16 mouse cellular contexts compared by ENCODE assay signal in genomic region chr12:100539158-100539714, GRCm38 (mm10). TPM values are rescaled to one million over a fixed set of nuclear protein-coding genes. Genes with fewer than 3 reads are reported as not detected.
DNase-seq lines count a peak whose midpoint lies in the region; ATAC-seq and TF ChIP-seq lines count a peak whose summit lies in the region.
"Had no signal": no experiment of that assay in that cellular context is flagged by ENCODE, and none has a peak within 500 bp of the region (broad histone marks: within the 10 kb centered on the region; RNA-seq: fewer than 3 reads in every experiment).

No protein-coding gene starts in this region.

- TF ChIP-seq CTCF in kidney, postnatal 0 days (IDR thresholded peaks at IDR 0.05; ENCODE audit: low read depth), result no peak

- H3K36me3 ChIP-seq in heart, embryonic 15.5 days, result no peaks in the 10 kb centered on the region
- H3K36me3 ChIP-seq in heart, embryonic 11.5 days (ENCODE audit: control insufficient read depth, insufficient read depth, low read length), result no peaks in the 10 kb centered on the region
- H3K36me3 ChIP-seq in kidney, postnatal 0 days (ENCODE audit: insufficient read depth, low read length), result no peaks in the 10 kb centered on the region
- H3K36me3 ChIP-seq: limb, embryonic 15.5 days had no signal

- H3K9ac ChIP-seq in heart, embryonic 15.5 days, result no peak overlapping the region
- H3K9ac ChIP-seq in heart, embryonic 11.5 days (ENCODE audit: low read depth, low read length), result no peak overlapping the region
- no peak overlapping the region for H3K9ac ChIP-seq in kidney, postnatal 0 days (ENCODE audit: low read depth, low read length)
- H3K9ac ChIP-seq: limb, embryonic 15.5 days; liver, postnatal 0 days had no signal

- no peak overlapping the region for H3K4me2 ChIP-seq in heart, embryonic 15.5 days
- H3K4me2 ChIP-seq in heart, embryonic 11.5 days, result no peak overlapping the region
- no peak overlapping the region for H3K4me2 ChIP-seq in kidney, postnatal 0 days (ENCODE audit: low read length)
- H3K4me2 ChIP-seq: limb, embryonic 15.5 days had no signal

- peaks cover 25% of the 10 kb centered on the region for H3K4me1 ChIP-seq in heart, embryonic 15.5 days (replicated peaks)
- H3K4me1 ChIP-seq in heart, embryonic 11.5 days (ENCODE audit: control insufficient read depth, insufficient read depth, low read length), result peaks cover 4% of the 10 kb centered on the region; the same call in 1 of the 2 replicates
- H3K4me1 ChIP-seq in kidney, postnatal 0 days (replicated peaks; ENCODE audit: insufficient read depth, low read length), result peaks cover 5% of the 10 kb centered on the region; the same call in 1 of the 2 replicates
- H3K4me1 ChIP-seq: limb, embryonic 15.5 days had no signal

- H3K4me3 ChIP-seq in heart, embryonic 15.5 days, result no peak overlapping the region
- H3K4me3 ChIP-seq in heart, embryonic 11.5 days (ENCODE audit: low read depth, low read length), result no peak overlapping the region
- no peak overlapping the region for H3K4me3 ChIP-seq in kidney, postnatal 0 days (replicated peaks; ENCODE audit: low read depth, low read length)
- H3K4me3 ChIP-seq: limb, embryonic 15.5 days had no signal

- 43% methylated on average over 9 of the region's 9 CpGs for WGBS in heart, embryonic 15.5 days
- 54% methylated on average over 9 of the region's 9 CpGs for WGBS in heart, embryonic 11.5 days (ENCODE audit: insufficient replicate concordance)
- 10% methylated on average over 9 of the region's 9 CpGs for WGBS in kidney, postnatal 0 days

- no peaks in the 10 kb centered on the region for H3K9me3 ChIP-seq in heart, embryonic 15.5 days (replicated peaks)
- H3K9me3 ChIP-seq in heart, embryonic 11.5 days (replicated peaks; ENCODE audit: control insufficient read depth, low read length), result no peaks in the 10 kb centered on the region
- no peaks in the 10 kb centered on the region for H3K9me3 ChIP-seq in kidney, postnatal 0 days (replicated peaks; ENCODE audit: low read length)
- H3K9me3 ChIP-seq: limb, embryonic 15.5 days had no signal

- H3K27ac ChIP-seq in heart, embryonic 15.5 days, result peak overlapping the region; percentile 61
- no peak overlapping the region for H3K27ac ChIP-seq in heart, embryonic 11.5 days (ENCODE audit: low read depth, low read length)
- H3K27ac ChIP-seq in kidney, postnatal 0 days, result peak overlapping the region; percentile 8; the same call in 1 of the 2 replicates
- H3K27ac ChIP-seq: limb, embryonic 15.5 days had no signal

- DNase-seq in kidney, postnatal 0 days (ENCODE audit: low spot score), result peak; percentile 31
- DNase-seq in kidney, postnatal 25 days, result no peak
- DNase-seq in A20 (ENCODE audit: low read depth, low spot score), result peak; percentile 50
- no peak for DNase-seq in thymus, postnatal 0 days (ENCODE audit: low spot score)
- DNase-seq: adrenal gland, postnatal 25 days; cerebellum, adult 9-11 months; gastrocnemius, postnatal 14 days; layer of hippocampus, adult 9-11 months; liver, postnatal 0 days; right cerebral cortex, adult 18-20 months; thymus, adult 2 months had no signal

- no peak for ATAC-seq in heart, embryonic 15.5 days (replicated peaks; ENCODE audit: insufficient number of reproducible peaks, insufficient read depth, low FRiP score, low read depth)
- ATAC-seq in heart, embryonic 11.5 days (replicated peaks; ENCODE audit: insufficient number of reproducible peaks, low FRiP score, low TSS enrichment), result no peak
- no peak for ATAC-seq in kidney, postnatal 0 days (replicated peaks; ENCODE audit: low FRiP score, low read depth)
- ATAC-seq in activated CD4-positive, CD25-positive, alpha-beta regulatory T cell, adult 4 months, result peak; percentile 36

- H3K27me3 ChIP-seq in heart, embryonic 15.5 days, result no peaks in the 10 kb centered on the region
- no peaks in the 10 kb centered on the region for H3K27me3 ChIP-seq in heart, embryonic 11.5 days (ENCODE audit: control insufficient read depth, insufficient read depth, low read length)
- no peaks in the 10 kb centered on the region for H3K27me3 ChIP-seq in kidney, postnatal 0 days (ENCODE audit: insufficient read depth, low read length)
- H3K27me3 ChIP-seq: CH12.LX; limb, embryonic 15.5 days had no signal

RNA-seq across cellular contexts. Expression of gene Ttc7b, which starts 18.6 kb away (rescaled TPM):
- 9.2 TPM in 2 replicates for polyA plus RNA-seq in heart, embryonic 15.5 days (2015; fragmentation: Nextera tagmentation; extraction: Ambion mirVana)
- 9.7 and 11.4 TPM in 2 replicates for polyA plus RNA-seq in heart, embryonic 11.5 days (2014; fragmentation: Nextera tagmentation; extraction: Ambion mirVana)
- 5.0 and 6.1 TPM in 2 replicates for polyA plus RNA-seq in kidney, postnatal 0 days (2015; fragmentation: Nextera tagmentation; extraction: Ambion mirVana)
- 1 to 10 TPM; 3.1 to 3.2 TPM for polyA plus RNA-seq in activated CD4-positive, CD25-positive, alpha-beta regulatory T cell, adult 4 months (2017; shearing (Covaris generic))
- polyA plus RNA-seq in thymus, postnatal 0 days (2015; fragmentation: Nextera tagmentation; extraction: Ambion mirVana), result 5.3 and 7.3 TPM in 2 replicates

Comparison
In these comparisons a context has a peak if more than half of its experiments do, and no peak if none do; other contexts are left out.
1. DNase-seq: peak in kidney, postnatal 0 days (single experiment) and A20 (single experiment); none in kidney, postnatal 25 days (0 of 2) and thymus, postnatal 0 days (single experiment).